Mouse (Mus musculus) urinary bladder, adult 18-20 months (tissue): ENCODE data around the gene Sult1e1.

Experiments used
- DNase-seq, 2 experiments: peaks; one replicate each; pipeline ENCODE4 v3.0.0; 2022; ENCODE audit warnings: low spot score in 2 of 2, mixed read lengths in 2 of 2

Gene Sult1e1

DNA sequence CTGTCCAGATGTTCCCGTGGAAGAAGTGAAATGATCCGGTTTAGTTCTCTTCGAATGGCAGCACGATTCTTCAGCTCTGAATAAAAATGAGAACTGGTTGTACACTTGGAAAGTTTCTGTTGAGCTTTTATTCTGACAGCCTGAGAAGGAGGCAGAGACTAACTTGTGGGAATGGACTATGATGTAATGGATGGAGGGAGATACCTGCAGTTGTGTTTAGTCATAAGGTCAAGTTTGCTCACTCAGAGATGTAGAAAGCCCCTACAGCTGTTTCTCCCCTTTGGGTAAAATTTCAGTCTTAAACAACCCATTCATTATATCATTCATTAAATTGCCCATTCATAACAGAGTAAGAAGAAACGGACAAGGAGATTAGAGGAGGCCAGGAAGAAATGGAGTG lies at the start of gene Sult1e1:
TSS of gene Sult1e1 (minus strand) at position 101 of the 400 bp plus-strand sequence.
- no peak for DNase-seq

GRCm38 (mm10) chr5:87622681-87623080 lies 31.3 kb upstream of the Sult1e1 start:
- DNase-seq = no peak

DNA sequence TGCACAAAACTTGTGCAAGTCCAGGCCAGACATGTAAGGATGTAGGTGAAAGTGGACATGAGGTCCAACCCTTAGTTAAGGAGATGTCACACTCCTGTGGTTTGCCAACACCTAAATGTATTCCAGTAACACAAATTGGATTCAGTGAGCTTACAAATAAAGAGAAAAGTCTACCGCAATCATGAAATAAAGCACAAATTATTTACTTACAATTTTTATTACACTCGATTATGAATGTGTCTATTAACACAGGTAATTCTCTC lies 23.7 kb upstream of the Sult1e1 start:
- no peak for DNase-seq

GRCm38 (mm10) chr5:87614364-87615127 lies 23.2 kb upstream of the Sult1e1 start:
- DNase-seq = no peak

GRCm38 (mm10) chr5:87601018-87601417 lies 9.6 kb upstream of the Sult1e1 start:
- DNase-seq = no peak

DNA sequence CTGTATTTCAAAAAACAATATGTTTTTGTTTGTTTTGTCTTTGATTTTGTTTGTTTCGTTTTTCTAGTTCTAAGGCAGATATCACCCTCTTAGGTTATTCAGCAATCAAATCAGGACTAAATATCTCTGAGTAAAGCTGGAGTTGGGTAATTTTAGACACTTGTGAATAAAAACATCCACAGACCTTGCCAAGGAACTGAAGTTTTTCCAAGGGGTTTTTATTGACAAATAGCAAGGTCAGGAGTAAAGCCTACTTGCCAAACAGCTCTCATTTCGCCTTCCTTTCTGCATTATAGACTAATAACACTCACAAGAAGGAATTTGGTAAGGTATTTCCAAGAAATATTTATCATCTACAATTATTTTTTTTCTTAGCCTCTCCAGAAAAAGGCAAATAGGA lies 6.5 kb upstream of the Sult1e1 start:
- DNase-seq = no peak

GRCm38 (mm10) chr5:87589916-87590315 lies 1.5 kb downstream of the Sult1e1 start:
- DNase-seq = no peak

DNA sequence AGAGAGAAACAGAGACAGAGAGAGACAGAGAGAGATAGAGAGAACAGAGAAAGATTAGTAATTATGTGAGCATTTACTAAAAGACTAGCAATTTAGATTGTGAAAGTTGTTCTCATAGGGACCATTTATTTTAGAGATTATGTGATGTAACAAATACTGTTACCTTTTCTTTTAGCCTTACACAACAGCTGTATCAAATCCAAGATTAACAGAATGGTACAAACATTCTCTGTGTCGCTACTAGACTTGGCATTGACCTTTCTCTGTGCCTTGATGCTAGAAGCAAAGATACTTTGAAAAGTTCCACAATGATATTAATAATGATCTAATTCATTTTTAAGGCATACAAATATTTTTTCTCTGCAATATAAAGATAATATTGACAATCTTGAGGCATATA lies 11.0 kb downstream of the Sult1e1 start:
- no peak for DNase-seq

GRCm38 (mm10) chr5:87574174-87574573 lies 17.2 kb downstream of the Sult1e1 start:
- DNase-seq = no peak

DNA sequence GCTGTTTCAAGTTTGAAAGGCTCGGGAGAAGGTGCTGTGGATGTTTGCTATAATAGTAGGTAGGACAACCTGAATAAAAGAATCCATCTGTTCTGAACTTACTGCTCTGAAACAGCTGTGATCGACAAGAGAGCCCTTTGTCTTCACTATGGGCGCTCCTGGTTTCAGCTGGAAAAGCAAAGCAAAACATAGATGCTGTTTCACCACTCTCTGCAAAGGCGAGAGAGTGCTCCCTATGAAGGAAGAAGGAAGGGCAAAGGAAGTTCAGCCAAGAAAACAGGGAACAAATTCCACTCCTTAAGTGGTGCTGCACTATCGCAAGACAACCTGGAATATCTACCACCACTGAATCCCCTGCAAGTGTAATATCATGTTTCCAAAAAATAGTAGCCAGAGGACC lies 17.9 kb downstream of the Sult1e1 start:
- no peak for DNase-seq

- no peak for DNase-seq
These were observed 18.6 kb downstream of the Sult1e1 start for GRCm38 (mm10) chr5:87572781-87573180.

DNA sequence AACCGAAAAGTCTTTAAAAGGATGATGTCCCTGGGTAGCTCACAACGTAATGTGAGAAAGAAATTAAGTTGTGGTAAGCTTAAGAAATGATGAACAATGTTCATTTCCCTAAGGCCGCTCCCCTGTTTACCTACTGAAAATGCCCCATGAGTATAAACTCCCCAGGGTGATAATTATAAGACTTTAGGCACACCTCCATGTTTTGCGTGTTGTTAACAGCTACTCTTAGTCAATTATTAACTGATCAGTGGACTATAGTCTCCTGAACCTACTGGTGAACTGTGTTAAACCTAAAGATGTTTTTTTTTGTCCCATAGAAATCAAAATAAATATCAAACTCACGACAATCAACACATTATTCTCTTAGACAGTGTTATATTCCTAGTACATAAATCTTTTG lies 22.5 kb downstream of the Sult1e1 start, which contains the start of gene Sult1d1:
TSS of gene Sult1d1 (minus strand) at position 183 of the 400 bp plus-strand sequence.
- DNase-seq = no peak

DNA sequence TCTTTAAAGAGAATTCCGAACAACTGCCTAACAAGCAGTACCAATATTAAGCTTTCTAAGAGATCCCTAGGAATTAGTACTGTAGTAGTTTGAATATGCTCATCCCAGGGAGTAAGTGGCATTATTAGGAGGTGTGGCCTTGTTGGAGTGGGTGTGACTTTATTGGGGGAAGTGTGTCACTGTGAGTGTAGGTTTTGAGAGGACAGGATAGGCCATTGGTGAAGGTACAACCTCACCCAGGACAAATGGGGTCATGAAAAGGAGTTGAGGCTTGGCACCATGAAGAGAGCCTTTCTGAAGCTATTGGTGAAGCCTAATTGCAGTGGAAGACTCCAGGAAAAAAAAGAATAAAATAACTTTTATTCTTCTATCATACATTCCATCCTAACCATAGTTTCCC lies 24.1 kb downstream of the Sult1e1 start:
- DNase-seq = no peak

DNA sequence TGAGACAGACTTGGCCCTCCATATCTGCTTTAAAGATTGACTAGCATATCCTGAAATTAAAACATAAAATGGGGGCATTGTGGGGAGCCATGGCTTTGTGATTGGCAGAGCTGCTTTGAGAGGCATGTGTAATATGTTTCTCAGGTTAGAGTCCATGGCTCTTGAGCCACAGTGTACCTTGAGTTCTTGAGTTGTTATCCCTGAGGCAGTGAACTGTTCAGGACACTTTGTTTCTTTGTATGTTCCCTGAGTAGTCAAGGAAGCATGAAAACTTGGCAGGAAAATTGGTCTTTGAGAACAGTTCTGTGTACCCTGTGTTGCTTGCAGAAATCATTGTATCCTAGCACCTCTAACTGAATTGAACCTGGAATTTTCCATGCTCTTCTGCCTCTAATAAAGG lies 28.4 kb downstream of the Sult1e1 start:
- DNase-seq = no peak

DNA sequence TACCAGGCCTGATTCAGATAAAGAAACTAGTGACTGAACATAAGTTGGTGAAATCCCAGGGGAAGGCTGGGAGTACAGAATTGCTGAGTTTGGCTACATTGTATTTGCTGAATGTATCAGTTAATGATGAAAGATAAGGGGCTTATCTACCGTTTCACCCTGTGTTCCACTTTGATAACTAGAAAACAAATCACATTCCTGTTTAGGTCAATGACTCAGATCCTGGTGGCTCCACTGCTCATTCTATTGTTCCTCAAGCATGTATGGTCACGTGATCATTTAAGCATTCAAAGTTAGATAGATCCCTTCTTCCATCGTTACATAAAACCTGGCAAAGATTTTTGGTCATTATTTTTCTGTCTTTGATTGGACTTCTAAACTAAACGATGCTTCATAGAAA lies 28.9 kb downstream of the Sult1e1 start:
- DNase-seq = no peak

DNA sequence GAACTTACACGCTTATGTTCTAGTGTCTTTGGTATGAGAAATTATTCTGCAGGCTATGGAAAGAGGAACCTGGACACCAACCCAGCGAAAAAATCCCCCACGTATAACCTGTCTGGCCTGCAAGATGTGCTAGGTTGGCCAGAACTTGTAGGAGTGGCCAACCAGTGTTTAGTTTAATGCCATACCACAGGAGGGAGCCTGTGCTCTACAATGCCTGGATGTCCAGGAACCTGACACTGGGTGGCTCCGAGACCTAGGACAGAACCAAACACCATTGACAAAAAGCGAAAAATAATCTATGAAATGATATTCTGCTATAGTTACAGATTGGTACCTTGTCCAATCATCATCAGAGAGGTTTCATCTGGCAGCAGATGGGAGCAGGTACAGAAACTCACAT lies 31.2 kb downstream of the Sult1e1 start:
- no peak for DNase-seq

- no peak for DNase-seq
These were observed 40.5 kb downstream of the Sult1e1 start for GRCm38 (mm10) chr5:87550935-87551334.

DNA sequence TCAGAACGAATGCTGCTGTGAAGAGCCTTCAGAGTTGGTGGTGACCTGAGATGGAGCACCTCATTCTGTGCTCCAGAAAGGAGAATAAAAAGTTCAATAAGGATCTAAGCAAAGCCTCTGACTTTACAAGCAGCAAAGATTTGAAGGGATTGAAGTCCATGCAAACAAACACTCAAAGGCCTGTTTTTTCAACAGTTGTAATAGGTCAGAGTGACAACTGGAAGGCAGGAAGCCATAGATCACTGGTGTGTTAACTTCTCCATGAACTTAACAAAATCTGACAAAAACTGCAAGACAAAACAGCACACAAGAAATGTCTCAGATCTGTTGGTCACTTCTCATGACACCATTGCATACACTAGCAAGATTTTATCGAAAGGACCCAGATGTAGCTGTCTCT lies 53.3 kb downstream of the Sult1e1 start, which contains the start of gene Sult1b1:
TSS of gene Sult1b1 (minus strand) at position 85 of the 400 bp plus-strand sequence.
- DNase-seq = no peak

DNA sequence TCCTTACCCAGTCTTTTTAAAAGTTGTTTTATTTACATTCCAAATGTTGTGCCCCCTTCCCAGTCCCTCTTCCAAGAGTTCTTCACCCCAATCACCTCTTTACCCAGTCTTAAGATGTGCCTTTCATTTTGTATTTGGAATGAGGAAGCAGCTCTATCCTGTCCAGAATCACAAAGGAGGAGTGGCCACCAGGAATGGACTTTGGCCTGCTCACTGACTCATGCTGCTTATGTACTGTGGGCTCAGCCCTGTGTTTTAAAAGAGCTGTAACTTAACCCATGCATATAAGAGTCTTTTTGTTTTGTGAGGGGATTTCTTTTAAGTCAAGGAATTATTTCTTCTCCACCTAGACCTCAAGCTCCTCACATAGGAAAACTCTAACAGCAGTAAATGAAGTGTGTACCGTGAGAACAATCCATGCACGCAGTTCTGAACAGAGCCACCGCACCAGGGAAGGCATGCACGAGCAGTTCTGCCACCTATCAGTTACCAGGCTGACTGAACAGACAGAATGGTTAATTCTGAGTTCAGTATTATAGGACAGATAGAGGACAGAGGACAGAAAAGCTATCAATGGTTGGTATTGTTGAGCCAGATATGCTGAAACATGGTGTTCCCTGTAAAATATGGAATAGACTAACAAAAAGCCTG lies 55.3 kb downstream of the Sult1e1 start:
- no peak for DNase-seq

GRCm38 (mm10) chr5:87532288-87532687 lies 59.1 kb downstream of the Sult1e1 start:
- no peak for DNase-seq
